Mouse (Mus musculus) embryonic facial prominence, embryonic 12.5 days (tissue): ENCODE results near the gene Slc4a4. TPM values are rescaled to one million over a fixed set of nuclear protein-coding genes. Genes with fewer than 3 reads are reported as not detected.
"Not testable (repeated sequence)": the region's sequence is repeated elsewhere in the genome, so short reads cannot be mapped to it uniquely, and the experiment has no call there.

ENCODE experiments used
- ATAC-seq: fragments of 200-750 bp; cut with Nextera tagmentation; 2 replicates; pipeline ENCODE4 v1.8.0; 2017; ENCODE audit not compliant: insufficient number of reproducible peaks, insufficient read depth, low FRiP score, low TSS enrichment
- H3K27ac ChIP-seq: fragments of 300-500 bp; sonication (generic); 2 replicates; pipeline ENCODE4 v1.5.1; 2016; ENCODE audit warnings: mild to moderate bottlenecking
- H3K27me3 ChIP-seq: fragments of 300-500 bp; sonication (generic); 2 replicates; pipeline ENCODE4 v1.6.1; 2016; ENCODE audit warnings: mild to moderate bottlenecking, moderate library complexity
- H3K36me3 ChIP-seq: fragments of 300-500 bp; sonication (generic); 2 replicates; pipeline ENCODE4 v1.6.1; 2016; ENCODE audit warnings: mild to moderate bottlenecking
- H3K4me1 ChIP-seq: fragments of 300-500 bp; sonication (generic); 2 replicates; pipeline ENCODE4 v1.6.1; 2016
- H3K4me2 ChIP-seq: fragments of 300-500 bp; sonication (generic); replicated peaks from 2 replicates; pipeline ENCODE4 v1.6.1; 2016; ENCODE audit warnings: mild to moderate bottlenecking, moderate library complexity
- H3K4me3 ChIP-seq: fragments of 300-500 bp; sonication (generic); 2 replicates; pipeline ENCODE4 v1.5.1; 2016; ENCODE audit warnings: mild to moderate bottlenecking
- H3K9ac ChIP-seq: fragments of 300-500 bp; sonication (generic); 2 replicates; pipeline ENCODE4 v1.6.1; 2016; ENCODE audit warnings: mild to moderate bottlenecking, moderate library complexity
- H3K9me3 ChIP-seq: fragments of 300-500 bp; sonication (generic); 2 replicates; pipeline ENCODE4 v1.6.1; 2016; ENCODE audit warnings: mild to moderate bottlenecking, moderate library complexity
- WGBS: fragments of 180-500 bp; shearing (Covaris S2); methylation state at CpG from one replicate; pipeline ENCODE4 v1.1.7; 2016; 5-methylcytosine and 5-hydroxymethylcytosine counted together
- polyA plus RNA-seq: library from polyadenylated mRNA; unstranded; fragments of >200 nt; fragmentation: Nextera tagmentation; extraction: Ambion mirVana; gene quantifications from 2 replicates; pipeline ENCODE4 v1.2.1, GENCODE M21; 2016

The Slc4a4 gene
- polyA plus RNA-seq, 1 experiment from 2014 or later = 2.8 TPM

- Histone ChIP-seq H3K4me3 (no peak overlapping the region), H3K9me3 (no peaks in the 10 kb centered on the region), H3K27ac (no peak overlapping the region), H3K4me2 (no peak overlapping the region), H3K4me1 (no peaks in the 10 kb centered on the region), H3K9ac (no peak overlapping the region), H3K36me3 (no peaks in the 10 kb centered on the region), H3K27me3 (no peaks in the 10 kb centered on the region)
- 90% methylated on average over 3 of the region's 3 CpGs for WGBS
- no peak for ATAC-seq
These were observed 210.7 kb downstream of the Slc4a4 start for GRCm38 (mm10) chr5:89097291-89097690.

DNA sequence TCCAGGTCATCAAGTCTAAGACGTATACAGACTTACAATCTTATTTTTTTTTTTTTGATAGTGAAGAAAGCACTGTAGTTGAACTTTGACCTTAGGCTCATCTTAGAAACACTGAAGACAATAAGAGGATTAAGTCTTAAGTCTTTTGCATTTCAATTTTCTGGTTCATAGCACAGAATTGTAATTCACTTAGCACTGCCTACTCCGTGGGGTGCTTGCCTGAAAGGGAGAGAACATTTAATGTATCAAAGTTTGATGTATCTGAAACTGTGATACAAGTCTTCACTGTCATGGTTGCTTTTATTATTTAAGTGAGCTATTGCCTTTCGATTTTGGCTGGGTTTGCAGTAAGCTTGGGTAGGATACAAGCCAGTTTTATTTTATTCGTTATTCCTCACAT is 211.5 kb downstream of the Slc4a4 start:
- WGBS = 64% methylated on average over 4 of the region's 4 CpGs
- H3K36me3 ChIP-seq = no peaks in the 10 kb centered on the region
- no peak overlapping the region for H3K27ac ChIP-seq
- H3K4me3 ChIP-seq = no peak overlapping the region
- no peak overlapping the region for H3K4me2 ChIP-seq
- no peak for ATAC-seq
- H3K9ac ChIP-seq = no peak overlapping the region
- no peaks in the 10 kb centered on the region for H3K9me3 ChIP-seq
- H3K4me1 ChIP-seq = no peaks in the 10 kb centered on the region
- H3K27me3 ChIP-seq = no peaks in the 10 kb centered on the region

DNA sequence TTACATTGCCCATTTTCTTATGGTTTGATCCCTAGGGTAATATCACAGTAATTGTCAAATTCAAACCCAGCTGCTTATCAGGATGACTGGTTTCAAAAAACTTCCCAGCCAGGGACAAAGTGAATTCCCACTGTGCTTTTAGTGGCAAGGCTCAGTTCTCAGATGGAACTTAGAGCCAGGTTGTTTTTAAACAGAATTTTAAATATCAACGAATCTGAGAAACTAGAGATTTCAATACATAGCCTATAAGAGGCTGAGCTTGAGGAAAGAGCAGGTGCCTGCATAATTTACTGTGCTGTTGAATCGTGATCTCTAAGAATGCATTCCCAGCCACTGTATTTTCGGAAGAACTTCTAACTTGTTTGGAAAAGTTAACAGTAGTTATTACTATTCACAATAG is 213.3 kb downstream of the Slc4a4 start:
- no peak for ATAC-seq
- H3K9ac ChIP-seq = no peak overlapping the region
- H3K9me3 ChIP-seq = no peaks in the 10 kb centered on the region
- WGBS = 85% methylated on average over 3 of the region's 3 CpGs
- no peak overlapping the region for H3K4me3 ChIP-seq
- no peak overlapping the region for H3K27ac ChIP-seq
- H3K27me3 ChIP-seq = no peaks in the 10 kb centered on the region
- H3K4me1 ChIP-seq = no peaks in the 10 kb centered on the region
- H3K4me2 ChIP-seq = no peak overlapping the region
- no peaks in the 10 kb centered on the region for H3K36me3 ChIP-seq

GRCm38 (mm10) chr5:89102560-89102959 is 215.9 kb downstream of the Slc4a4 start:
- WGBS = 69% methylated on average over 4 of the region's 4 CpGs
- no peak for ATAC-seq
- H3K9ac ChIP-seq = no peak overlapping the region
- H3K27ac ChIP-seq = no peak overlapping the region
- no peaks in the 10 kb centered on the region for H3K9me3 ChIP-seq
- no peaks in the 10 kb centered on the region for H3K36me3 ChIP-seq
- no peak overlapping the region for H3K4me3 ChIP-seq
- H3K4me1 ChIP-seq = no peaks in the 10 kb centered on the region
- no peaks in the 10 kb centered on the region for H3K27me3 ChIP-seq
- no peak overlapping the region for H3K4me2 ChIP-seq

DNA sequence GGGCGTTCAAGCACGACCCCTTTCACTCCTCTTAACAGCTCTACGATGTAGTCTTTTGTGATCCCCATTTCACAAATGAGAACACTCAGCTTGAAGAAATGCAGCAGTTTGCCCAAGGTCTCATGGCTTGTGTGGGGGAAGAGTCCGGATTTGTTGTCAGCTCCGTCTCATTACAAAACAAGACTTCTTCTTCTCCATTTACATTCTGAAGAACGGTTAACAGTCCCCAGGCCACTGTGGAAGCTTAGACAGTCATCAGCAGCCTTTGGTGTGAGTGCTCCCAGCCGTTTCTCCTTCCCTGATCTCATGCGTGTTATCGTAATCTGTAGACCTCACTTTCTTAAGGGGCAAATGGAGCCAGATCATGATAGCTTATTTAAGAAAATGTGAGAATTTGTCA is 218.7 kb downstream of the Slc4a4 start:
- no peak overlapping the region for H3K4me3 ChIP-seq
- no peaks in the 10 kb centered on the region for H3K36me3 ChIP-seq
- H3K27ac ChIP-seq = no peak overlapping the region
- H3K4me1 ChIP-seq = no peaks in the 10 kb centered on the region
- no peak overlapping the region for H3K4me2 ChIP-seq
- ATAC-seq = no peak
- WGBS = 77% methylated on average over 9 of the region's 9 CpGs
- H3K27me3 ChIP-seq = no peaks in the 10 kb centered on the region
- H3K9me3 ChIP-seq = no peaks in the 10 kb centered on the region
- H3K9ac ChIP-seq = no peak overlapping the region

GRCm38 (mm10) chr5:89106217-89106616 is 219.6 kb downstream of the Slc4a4 start:
- ATAC-seq = 0 out of 2 replicates have a peak, but pooled peaks have one; percentile 75
- Histone ChIP-seq H3K9me3 (no peaks in the 10 kb centered on the region), H3K27ac (no peak overlapping the region), H3K36me3 (no peaks in the 10 kb centered on the region), H3K27me3 (no peaks in the 10 kb centered on the region), H3K4me2 (no peak overlapping the region), H3K4me3 (no peak overlapping the region), H3K4me1 (no peaks in the 10 kb centered on the region), H3K9ac (no peak overlapping the region)

DNA sequence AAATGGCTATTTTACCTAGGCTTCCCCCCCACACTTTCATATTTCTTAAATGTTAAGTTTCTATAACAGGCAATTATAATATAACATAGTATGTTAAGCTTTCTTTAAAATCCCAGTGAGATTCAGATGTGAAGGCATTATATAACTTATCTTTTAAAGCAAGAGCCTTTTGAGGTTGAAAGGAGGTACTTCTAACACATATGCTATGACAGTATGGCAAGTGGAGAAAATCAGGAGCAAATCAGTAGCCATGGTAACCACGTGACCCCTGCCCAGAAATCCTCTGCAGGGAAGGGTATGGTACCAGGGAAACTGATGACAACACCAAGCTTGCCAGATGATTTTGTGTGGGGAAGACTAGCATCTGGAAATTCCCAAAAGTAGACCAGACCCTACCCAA is 222.2 kb downstream of the Slc4a4 start:
- Histone ChIP-seq H3K4me3 (no peak overlapping the region), H3K27me3 (no peaks in the 10 kb centered on the region), H3K9ac (no peak overlapping the region), H3K4me1 (no peaks in the 10 kb centered on the region), H3K27ac (no peak overlapping the region), H3K36me3 (no peaks in the 10 kb centered on the region), H3K9me3 (no peaks in the 10 kb centered on the region), H3K4me2 (no peak overlapping the region)
- WGBS = 59% methylated on average over 1 of the region's 1 CpGs
- ATAC-seq = no peak

DNA sequence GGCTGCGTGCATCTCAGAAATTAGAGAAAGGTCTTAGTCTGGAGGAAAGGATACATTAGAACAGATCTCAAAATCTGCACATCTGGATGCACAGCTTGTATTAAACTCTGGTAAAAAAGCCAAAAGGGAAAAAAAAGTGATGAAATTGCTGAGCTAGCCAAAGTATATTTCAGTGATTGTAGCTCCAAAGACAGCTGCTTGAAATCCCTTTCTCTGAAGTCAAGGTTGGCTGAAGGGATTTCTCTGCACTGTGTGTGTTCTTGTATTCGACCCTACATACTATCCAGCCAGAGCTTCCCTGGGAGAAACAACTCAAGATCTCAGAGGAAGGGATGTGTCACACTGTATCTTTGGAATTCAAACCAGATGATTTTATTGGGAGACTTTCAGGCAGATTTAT is 223.2 kb downstream of the Slc4a4 start:
- no peaks in the 10 kb centered on the region for H3K4me1 ChIP-seq
- no peak overlapping the region for H3K4me3 ChIP-seq
- no peak overlapping the region for H3K9ac ChIP-seq
- no peaks in the 10 kb centered on the region for H3K36me3 ChIP-seq
- H3K4me2 ChIP-seq = no peak overlapping the region
- H3K27me3 ChIP-seq = no peaks in the 10 kb centered on the region
- no peak overlapping the region for H3K27ac ChIP-seq
- ATAC-seq = no peak
- no peaks in the 10 kb centered on the region for H3K9me3 ChIP-seq
- WGBS = 73% methylated on average over 2 of the region's 2 CpGs

DNA sequence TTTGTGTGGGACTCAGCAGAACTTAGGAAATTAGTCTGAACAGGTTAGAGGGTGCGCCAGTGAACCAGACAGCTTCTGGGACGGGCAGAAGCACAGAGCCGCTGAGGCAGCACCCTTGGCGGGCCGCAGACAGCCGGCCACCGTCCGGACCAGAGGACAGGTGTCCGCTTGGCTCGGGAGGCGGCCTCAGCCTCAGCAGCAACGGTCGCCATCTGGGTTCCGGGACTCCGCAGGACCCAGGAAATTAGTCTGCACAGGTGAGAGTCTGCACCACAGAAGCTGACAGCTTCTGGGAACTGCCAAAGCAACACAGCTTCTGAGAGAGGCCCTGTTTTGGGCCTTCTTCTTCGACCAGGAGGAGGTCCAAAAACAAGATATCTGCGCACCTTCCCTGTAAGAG is 225.4 kb downstream of the Slc4a4 start:
- not testable (repeated sequence) for H3K4me3 ChIP-seq, H3K27ac ChIP-seq, H3K4me2 ChIP-seq, H3K9ac ChIP-seq, H3K4me1 ChIP-seq, ATAC-seq, H3K36me3 ChIP-seq, H3K27me3 ChIP-seq, H3K9me3 ChIP-seq
- WGBS = 96% methylated on average over 15 of the region's 17 CpGs

- H3K4me2 ChIP-seq = no peak overlapping the region
- no peak for ATAC-seq
- no peaks in the 10 kb centered on the region for H3K9me3 ChIP-seq
- no peak overlapping the region for H3K4me3 ChIP-seq
- 65% methylated on average over 1 of the region's 1 CpGs for WGBS
- no peaks in the 10 kb centered on the region for H3K36me3 ChIP-seq
- H3K9ac ChIP-seq = no peak overlapping the region
- H3K4me1 ChIP-seq = no peaks in the 10 kb centered on the region
- H3K27me3 ChIP-seq = no peaks in the 10 kb centered on the region
- no peak overlapping the region for H3K27ac ChIP-seq
These were observed 234.3 kb downstream of the Slc4a4 start for GRCm38 (mm10) chr5:89120881-89121280.

GRCm38 (mm10) chr5:89123270-89123903 is 236.8 kb downstream of the Slc4a4 start:
- H3K9ac ChIP-seq = no peak overlapping the region
- no peak for ATAC-seq
- H3K4me3 ChIP-seq = no peak overlapping the region
- no peaks in the 10 kb centered on the region for H3K9me3 ChIP-seq
- 74% methylated on average over 9 of the region's 9 CpGs for WGBS
- H3K36me3 ChIP-seq = no peaks in the 10 kb centered on the region
- no peak overlapping the region for H3K27ac ChIP-seq
- H3K27me3 ChIP-seq = no peaks in the 10 kb centered on the region
- H3K4me1 ChIP-seq = no peaks in the 10 kb centered on the region
- H3K4me2 ChIP-seq = no peak overlapping the region

DNA sequence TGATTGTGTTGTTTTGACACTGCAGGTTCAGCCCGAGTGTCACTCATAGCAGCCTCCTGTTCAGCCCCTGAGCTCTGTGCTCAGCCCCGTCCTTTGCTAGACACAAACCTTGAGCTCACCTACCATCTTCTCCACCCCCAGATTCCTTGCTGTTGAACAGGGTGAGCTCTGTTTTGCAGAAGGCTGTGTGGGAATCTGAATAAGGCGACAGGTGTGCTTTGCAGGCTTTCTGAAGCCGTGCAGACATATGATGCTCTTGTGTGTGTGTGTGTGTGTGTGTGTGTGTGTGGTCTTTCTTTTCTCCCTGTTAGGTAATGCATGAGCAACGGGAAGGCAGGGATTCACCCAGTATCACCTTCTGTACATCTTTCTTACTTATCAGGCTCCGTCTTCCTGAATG is 241.6 kb downstream of the Slc4a4 start:
- H3K9ac ChIP-seq = no peak overlapping the region
- WGBS = 83% methylated on average over 6 of the region's 6 CpGs
- H3K36me3 ChIP-seq = no peaks in the 10 kb centered on the region
- H3K4me1 ChIP-seq = no peaks in the 10 kb centered on the region
- no peaks in the 10 kb centered on the region for H3K27me3 ChIP-seq
- ATAC-seq = no peak
- no peak overlapping the region for H3K4me3 ChIP-seq
- H3K27ac ChIP-seq = no peak overlapping the region
- H3K9me3 ChIP-seq = no peaks in the 10 kb centered on the region
- H3K4me2 ChIP-seq = no peak overlapping the region

GRCm38 (mm10) chr5:89135776-89136175 is 249.2 kb downstream of the Slc4a4 start:
- ATAC-seq = no peak
- Histone ChIP-seq H3K4me1 (no peaks in the 10 kb centered on the region), H3K9me3 (no peaks in the 10 kb centered on the region), H3K4me2 (no peak overlapping the region), H3K27me3 (no peaks in the 10 kb centered on the region), H3K9ac (no peak overlapping the region), H3K4me3 (no peak overlapping the region), H3K36me3 (no peaks in the 10 kb centered on the region), H3K27ac (no peak overlapping the region)
- WGBS = 76% methylated on average over 11 of the region's 11 CpGs
